Mouse (Mus musculus): Measurements from ENCODE around the gene Ptgs1. TPM values are rescaled to one million over a fixed set of nuclear protein-coding genes. Genes with fewer than 3 reads are reported as not detected.
"Not testable (repeated sequence)": the region's sequence is repeated elsewhere in the genome, so short reads cannot be mapped to it uniquely, and the experiment has no call there.

Gene Ptgs1
- 12.7 and 15.0 TPM in 2 replicates for polyA plus RNA-seq (2012; rRNA removed)

DNA sequence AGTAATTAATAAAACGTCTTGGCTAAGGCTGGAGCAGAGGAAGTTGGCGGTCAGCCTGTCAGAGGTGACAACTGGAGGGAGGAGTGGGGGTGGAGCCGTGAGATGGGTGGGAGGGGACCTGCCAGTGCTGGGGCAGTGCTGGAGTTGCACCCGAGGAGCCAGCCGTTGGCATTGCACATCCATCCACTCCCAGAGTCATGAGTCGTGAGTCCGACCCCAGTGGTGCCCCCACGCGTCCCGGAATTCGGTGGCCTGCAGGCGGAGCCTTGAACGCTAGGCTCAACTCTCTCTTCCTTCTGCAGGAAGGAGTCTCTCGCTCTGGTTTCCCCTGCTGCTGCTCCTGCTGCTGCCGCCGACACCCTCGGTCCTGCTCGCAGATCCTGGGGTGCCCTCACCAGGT lies at the start of gene Ptgs1:
Gene Ptgs1 (plus strand): TSS at position 61 of the 400 bp plus-strand sequence.
- no peaks in the 10 kb centered on the region for H3K36me3 ChIP-seq (ENCODE audit: control insufficient read depth, insufficient read depth, low read length)
- no peak within 1 kb of the TSS; the same call in none of the 2 replicates for H3K4me3 ChIP-seq (ENCODE audit: control insufficient read depth, insufficient read depth, low read length)
- peaks cover 8% of the 10 kb centered on the region; the same call in 1 of the 2 replicates for H3K27me3 ChIP-seq (ENCODE audit: control insufficient read depth, insufficient read depth, low read length)
- 2% methylated on average over 18 of the region's 18 CpGs for WGBS
- no peak for TF ChIP-seq POLR2A (IDR thresholded peaks at IDR 0.05; ENCODE audit: control insufficient read depth, extremely low read depth, insufficient read depth, low read length, poor library complexity)
- no peak for TF ChIP-seq CTCF (IDR thresholded peaks at IDR 0.05; ENCODE audit: borderline replicate concordance, control insufficient read depth, extremely low read depth, insufficient read depth, low read length, poor library complexity)
- no peaks in the 10 kb centered on the region for H3K4me1 ChIP-seq (replicated peaks; ENCODE audit: control insufficient read depth, insufficient read depth, low read length)
- no peak within 1 kb of the TSS for H3K27ac ChIP-seq (ENCODE audit: control insufficient read depth, insufficient read depth, low read length)
- DNase-seq: no peak

DNA sequence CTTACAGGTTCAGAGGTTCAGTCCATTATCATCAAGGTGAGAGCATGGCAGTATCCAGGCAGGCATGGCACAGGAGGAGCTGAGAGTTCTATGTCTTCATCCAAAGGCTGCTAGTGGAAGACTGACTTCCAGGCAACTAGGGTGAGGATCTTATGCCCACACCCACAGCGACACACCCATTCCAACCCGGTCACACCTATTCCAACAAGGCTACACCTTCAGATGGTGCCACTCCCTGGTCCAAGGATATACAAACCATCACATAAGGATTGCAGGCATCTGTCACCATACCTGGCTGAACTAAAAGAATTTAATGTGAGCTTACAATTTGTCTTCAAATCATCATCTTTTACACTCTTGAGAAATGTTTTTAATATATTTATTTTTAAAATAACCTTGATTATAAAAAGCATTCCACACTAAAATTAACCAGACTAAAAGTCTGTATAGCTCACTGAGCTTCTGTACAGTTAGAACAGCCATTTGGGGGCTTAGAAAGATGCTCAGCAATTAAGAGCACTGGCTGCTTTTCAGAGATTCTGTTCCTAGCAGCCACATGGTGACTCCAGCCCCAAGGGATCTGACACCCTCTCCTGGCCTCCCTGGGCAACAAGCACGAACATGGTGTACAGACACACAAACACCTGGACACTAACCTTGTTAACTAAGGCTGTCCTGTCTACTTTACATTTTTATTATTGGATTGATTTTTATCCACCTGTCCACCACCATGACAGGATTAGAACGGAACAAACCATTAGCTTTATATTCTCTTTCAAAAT lies 48.4 kb upstream of the Ptgs1 start:
- not testable (repeated sequence) for DNase-seq; H3K27ac ChIP-seq (ENCODE audit: control insufficient read depth, insufficient read depth, low read length); H3K4me1 ChIP-seq (replicated peaks; ENCODE audit: control insufficient read depth, insufficient read depth, low read length); H3K36me3 ChIP-seq (ENCODE audit: control insufficient read depth, insufficient read depth, low read length); H3K4me3 ChIP-seq (ENCODE audit: control insufficient read depth, insufficient read depth, low read length); H3K27me3 ChIP-seq (ENCODE audit: control insufficient read depth, insufficient read depth, low read length)
- 96% methylated on average over 4 of the region's 4 CpGs for WGBS

DNA sequence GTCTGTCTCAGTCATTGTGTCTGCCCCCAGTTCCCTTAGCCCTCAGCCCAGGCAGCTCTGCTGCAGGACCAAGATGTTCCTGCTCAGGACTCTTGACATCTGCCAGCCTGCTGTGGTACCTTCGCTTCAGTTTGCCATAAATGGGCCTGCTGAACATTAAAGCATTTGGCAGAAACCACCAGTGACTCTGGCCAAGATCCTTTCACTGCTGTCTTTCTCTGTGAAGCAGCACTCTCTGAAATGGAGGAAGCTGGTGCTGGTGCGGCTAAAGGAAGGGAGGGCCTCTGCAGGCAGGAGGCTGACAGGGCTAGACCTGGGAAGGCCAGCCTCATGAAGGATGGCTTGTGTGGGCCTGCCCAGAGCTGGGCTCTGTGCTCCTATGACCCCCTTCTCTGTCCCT lies 46.9 kb upstream of the Ptgs1 start:
- H3K4me3 ChIP-seq (ENCODE audit: control insufficient read depth, insufficient read depth, low read length): no peak overlapping the region
- DNase-seq: no peak
- WGBS: 90% methylated on average over 2 of the region's 2 CpGs
- no peaks in the 10 kb centered on the region for H3K36me3 ChIP-seq (ENCODE audit: control insufficient read depth, insufficient read depth, low read length)
- no peaks in the 10 kb centered on the region for H3K4me1 ChIP-seq (replicated peaks; ENCODE audit: control insufficient read depth, insufficient read depth, low read length)
- no peak for TF ChIP-seq POLR2A (IDR thresholded peaks at IDR 0.05; ENCODE audit: control insufficient read depth, extremely low read depth, insufficient read depth, low read length, poor library complexity)
- TF ChIP-seq CTCF (IDR thresholded peaks at IDR 0.05; ENCODE audit: borderline replicate concordance, control insufficient read depth, extremely low read depth, insufficient read depth, low read length, poor library complexity): no peak
- no peaks in the 10 kb centered on the region for H3K27me3 ChIP-seq (ENCODE audit: control insufficient read depth, insufficient read depth, low read length)
- H3K27ac ChIP-seq (ENCODE audit: control insufficient read depth, insufficient read depth, low read length): no peak overlapping the region

DNA sequence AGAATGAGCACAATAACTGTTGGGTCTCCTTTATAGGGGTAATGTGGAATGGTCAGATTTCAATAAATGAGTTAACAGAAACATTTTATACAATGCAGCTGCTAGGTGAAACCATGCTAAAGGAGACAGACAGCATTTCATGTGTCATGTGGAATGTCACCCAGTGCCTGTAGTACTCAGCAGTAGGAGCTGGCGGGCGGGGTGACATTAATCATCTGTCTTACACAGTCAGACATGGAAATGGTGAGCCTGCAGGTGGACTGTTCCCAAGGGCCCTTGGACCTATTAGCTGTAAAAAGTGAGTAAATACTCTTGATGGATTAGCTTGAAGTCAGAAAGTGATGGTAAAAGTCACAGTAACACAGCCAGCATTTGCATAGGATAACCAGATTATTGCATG lies 46.0 kb upstream of the Ptgs1 start:
- TF ChIP-seq CTCF (IDR thresholded peaks at IDR 0.05; ENCODE audit: borderline replicate concordance, control insufficient read depth, extremely low read depth, insufficient read depth, low read length, poor library complexity): no peak
- no peak for TF ChIP-seq POLR2A (IDR thresholded peaks at IDR 0.05; ENCODE audit: control insufficient read depth, extremely low read depth, insufficient read depth, low read length, poor library complexity)
- Histone ChIP-seq H3K4me1 (replicated peaks; ENCODE audit: control insufficient read depth, insufficient read depth, low read length) (no peaks in the 10 kb centered on the region), H3K27me3 (ENCODE audit: control insufficient read depth, insufficient read depth, low read length) (no peaks in the 10 kb centered on the region), H3K27ac (ENCODE audit: control insufficient read depth, insufficient read depth, low read length) (no peak overlapping the region), H3K36me3 (ENCODE audit: control insufficient read depth, insufficient read depth, low read length) (no peaks in the 10 kb centered on the region), H3K4me3 (ENCODE audit: control insufficient read depth, insufficient read depth, low read length) (no peak overlapping the region)
- WGBS: 96% methylated on average over 2 of the region's 2 CpGs
- DNase-seq: no peak

DNA sequence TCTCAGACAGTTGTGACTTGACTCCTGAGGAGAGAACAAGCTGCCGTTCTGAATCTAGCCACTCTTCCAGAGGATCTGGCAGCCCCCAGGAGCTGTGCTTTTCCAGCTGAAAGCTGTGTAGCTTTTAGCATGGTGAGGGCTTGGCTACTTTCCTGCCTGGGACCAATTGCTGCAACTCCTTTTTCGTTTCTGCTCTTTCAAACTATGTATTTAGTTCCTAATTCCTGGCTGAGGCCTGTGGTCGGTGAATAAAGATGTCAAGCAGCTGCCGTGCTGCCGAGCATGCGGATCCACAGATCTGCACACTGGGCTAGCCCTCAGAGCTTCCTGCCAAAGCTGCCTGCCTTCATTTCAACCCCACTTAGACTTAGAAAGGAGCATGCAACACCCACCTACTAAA lies 45.4 kb upstream of the Ptgs1 start:
- no peaks in the 10 kb centered on the region for H3K27me3 ChIP-seq (ENCODE audit: control insufficient read depth, insufficient read depth, low read length)
- 72% methylated on average over 6 of the region's 6 CpGs for WGBS
- no peaks in the 10 kb centered on the region for H3K4me1 ChIP-seq (replicated peaks; ENCODE audit: control insufficient read depth, insufficient read depth, low read length)
- H3K4me3 ChIP-seq (ENCODE audit: control insufficient read depth, insufficient read depth, low read length): no peak overlapping the region
- TF ChIP-seq CTCF (IDR thresholded peaks at IDR 0.05; ENCODE audit: borderline replicate concordance, control insufficient read depth, extremely low read depth, insufficient read depth, low read length, poor library complexity) (no peak), POLR2A (IDR thresholded peaks at IDR 0.05; ENCODE audit: control insufficient read depth, extremely low read depth, insufficient read depth, low read length, poor library complexity) (no peak)
- DNase-seq: no peak
- H3K36me3 ChIP-seq (ENCODE audit: control insufficient read depth, insufficient read depth, low read length): no peaks in the 10 kb centered on the region
- no peak overlapping the region for H3K27ac ChIP-seq (ENCODE audit: control insufficient read depth, insufficient read depth, low read length)

DNA sequence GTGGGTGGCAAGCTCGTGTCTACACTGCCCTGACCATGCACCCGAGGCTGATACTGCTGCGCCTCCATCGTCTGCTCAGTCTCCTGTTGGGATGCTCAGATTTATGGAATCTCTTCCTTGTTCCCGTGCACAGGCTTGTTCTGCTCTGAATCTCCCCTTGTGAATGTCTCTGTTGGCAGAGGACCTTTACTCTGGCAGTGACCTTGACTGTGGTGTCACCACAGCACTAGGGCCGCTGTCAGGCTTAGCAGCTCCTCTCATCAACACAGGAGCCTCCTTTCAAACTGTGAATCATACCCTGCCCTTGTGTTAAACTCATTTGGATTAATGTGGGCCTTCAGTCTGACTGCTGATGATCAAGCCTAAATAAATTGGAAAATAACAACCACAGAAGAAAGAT lies 41.0 kb upstream of the Ptgs1 start:
- not testable (repeated sequence) for H3K27me3 ChIP-seq (ENCODE audit: control insufficient read depth, insufficient read depth, low read length); H3K4me3 ChIP-seq (ENCODE audit: control insufficient read depth, insufficient read depth, low read length); H3K27ac ChIP-seq (ENCODE audit: control insufficient read depth, insufficient read depth, low read length); H3K36me3 ChIP-seq (ENCODE audit: control insufficient read depth, insufficient read depth, low read length); H3K4me1 ChIP-seq (replicated peaks; ENCODE audit: control insufficient read depth, insufficient read depth, low read length); DNase-seq
- WGBS: 92% methylated on average over 6 of the region's 6 CpGs

All from thymus, adult 2 months (tissue).